ENCODE assay signal across 23 mouse cellular contexts in the genomic region with DNA sequence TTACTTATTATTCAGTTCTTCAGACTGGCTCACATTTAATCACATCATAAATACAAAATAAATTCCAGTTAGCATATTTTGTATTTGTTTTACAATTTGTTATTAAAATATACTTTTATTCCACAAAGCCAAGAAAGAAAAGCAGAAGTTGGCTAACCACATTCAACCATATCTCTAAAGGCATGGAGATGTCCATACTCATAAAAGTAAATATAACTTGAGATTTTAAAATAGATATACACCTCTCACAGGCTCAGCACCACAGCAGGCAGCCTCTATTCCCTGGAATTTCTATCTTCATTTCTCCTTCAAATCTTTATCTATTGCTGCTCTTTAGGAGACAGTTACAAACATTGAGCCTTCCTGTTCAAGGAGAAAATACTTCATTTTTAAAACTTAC.
A peak's percentile ranks its signal among the peaks of the same experiment; 100 is the strongest.
DNase-seq lines count a peak whose midpoint lies in the region; ATAC-seq and TF ChIP-seq lines count a peak whose summit lies in the region.
"Had no signal": no experiment of that assay in that cellular context is flagged by ENCODE, and none has a peak within 500 bp of the region (broad histone marks: within the 10 kb centered on the region; RNA-seq: fewer than 3 reads in every experiment).

No protein-coding gene starts in this region.

- H3K27ac ChIP-seq in MEL (ENCODE audit: control insufficient read depth, low read depth, low read length): no peak overlapping the region

- no peaks in the 10 kb centered on the region for H3K9me3 ChIP-seq in G1E (replicated peaks)
- H3K9me3 ChIP-seq in MEL (replicated peaks; ENCODE audit: insufficient read depth, low read length): no peaks in the 10 kb centered on the region

- no peak for TF ChIP-seq POLR2A in MEL (IDR thresholded peaks at IDR 0.05; ENCODE audit: control insufficient read depth in 1 of 2, insufficient read depth in 1 of 2, low read depth in 1 of 2, low read length in 2 of 2, poor library complexity in 1 of 2)

- peak; percentile 91 for ATAC-seq in G1E (ENCODE audit: extremely low read depth, insufficient number of reproducible peaks, low FRiP score, poor library complexity, severe bottlenecking)
- peak; percentile 58 for ATAC-seq in common myeloid progenitor, adult 5-6 weeks (replicated peaks; ENCODE audit: low read depth, poor library complexity, severe bottlenecking)
- 0 out of 2 replicates have a peak, but pooled peaks have one; percentile 37 for ATAC-seq in megakaryocyte progenitor cell, adult 5-6 weeks (replicated peaks; ENCODE audit: poor library complexity)
- ATAC-seq: activated CD4-positive, CD25-positive, alpha-beta regulatory T cell, adult 4 months; CD4-positive, CD25-positive, alpha-beta regulatory T cell, adult 4 months; Patski had no signal

- no peak for TF ChIP-seq EP300 in MEL (IDR thresholded peaks at IDR 0.05; ENCODE audit: low read depth in 1 of 2, low read length in 2 of 2)

- TF ChIP-seq CTCF in G1E (IDR thresholded peaks at IDR 0.05; ENCODE audit: low read depth, low read length) (no peak), MEL (IDR thresholded peaks at IDR 0.05 in 2 of 3, conservative IDR thresholded peaks at IDR 0.05 in 1 of 3; ENCODE audit: control insufficient read depth in 1 of 3, insufficient read depth in 1 of 3, low read depth in 2 of 3, low read length in 3 of 3, poor library complexity in 1 of 3, severe bottlenecking in 1 of 3) (no peak)

- H3K4me1 ChIP-seq in G1E (ENCODE audit: insufficient read depth, low read depth, low read length) (peaks cover 26% of the 10 kb centered on the region), MEL (ENCODE audit: control insufficient read depth in 1 of 2, insufficient read depth in 2 of 2, low read length in 2 of 2) (no peaks in the 10 kb centered on the region)

- H3K27me3 ChIP-seq in G1E (ENCODE audit: insufficient read depth, low read length): no peaks in the 10 kb centered on the region
- H3K27me3 ChIP-seq in MEL (ENCODE audit: control insufficient read depth in 1 of 2, insufficient read depth in 2 of 2, low read length in 2 of 2): no peaks in the 10 kb centered on the region
- H3K27me3 ChIP-seq: CH12.LX, Patski had no signal

- H3K79me2 ChIP-seq in MEL (ENCODE audit: control insufficient read depth, insufficient read depth, low read length, poor library complexity): no peaks in the 10 kb centered on the region

- no peaks in the 10 kb centered on the region for H3K36me3 ChIP-seq in G1E (replicated peaks)
- no peaks in the 10 kb centered on the region for H3K36me3 ChIP-seq in MEL (ENCODE audit: control insufficient read depth in 1 of 2, insufficient read depth in 2 of 2, low read length in 2 of 2)

- no peak for DNase-seq in G1E (ENCODE audit: low spot score)
- DNase-seq in MEL (ENCODE audit: low read depth, low spot score): peak; percentile 16
- DNase-seq in left cerebral cortex, postnatal 10 days (ENCODE audit: extremely low spot score in 1 of 2, low spot score in 2 of 2): no peak
- DNase-seq in layer of hippocampus, adult 18-20 months (ENCODE audit: low spot score in 2 of 2): no peak
- DNase-seq in natural killer cell, adult 2 months (ENCODE audit: low spot score in 2 of 2): no peak
- no peak for DNase-seq in gastrocnemius, adult 18-20 months (ENCODE audit: low spot score)
- DNase-seq: adrenal gland, adult 2 months; adrenal gland, adult 8-10 months; adrenal gland, postnatal 10 days; adrenal gland, postnatal 14 days; adrenal gland, postnatal 25 days; adrenal gland, postnatal 36 days; B cell, adult 2 months; cerebellum, adult 11 months; cerebellum, adult 11-12 months; cerebellum, adult 18-20 months; cerebellum, adult 2 months had no signal

- intact Hi-C loops in left cerebral cortex, postnatal 10 days (cut with DNase I): no loop called here

- no peak overlapping the region for H3K4me3 ChIP-seq in G1E (ENCODE audit: low read depth, low read length)
- H3K4me3 ChIP-seq in MEL (ENCODE audit: control insufficient read depth in 1 of 2, insufficient read depth in 1 of 2, low read depth in 2 of 2, low read length in 2 of 2): no peak overlapping the region

- H3K9ac ChIP-seq in MEL (ENCODE audit: control insufficient read depth, low read depth, low read length, poor library complexity, severe bottlenecking): no peak overlapping the region

- no peak for TF ChIP-seq RAD21 in MEL (IDR thresholded peaks at IDR 0.05; ENCODE audit: low read depth, low read length)

TF ChIP-seq in MEL, 35 proteins besides CTCF, POLR2A, EP300 and RAD21:
- TF ChIP-seq MYB (IDR thresholded peaks at IDR 0.05; ENCODE audit: low read depth, low read length): no peak
- no peak for TF ChIP-seq SMC3 (IDR thresholded peaks at IDR 0.05; ENCODE audit: low read depth, low read length)
- TF ChIP-seq GATA1 (IDR thresholded peaks at IDR 0.05; ENCODE audit: low read depth, low read length): 0 out of 2 replicates have a peak, but pooled peaks have one; percentile 11

Comparison
In these comparisons a context has a peak if more than half of its experiments do, and no peak if none do; other contexts are left out.
1. ATAC-seq: peak in every context shown above with its lines; median percentile 91 in G1E; 58 in common myeloid progenitor, adult 5-6 weeks; 37 in megakaryocyte progenitor cell, adult 5-6 weeks.